ENCODE assay signal across 21 mouse cellular contexts in the genomic region with DNA sequence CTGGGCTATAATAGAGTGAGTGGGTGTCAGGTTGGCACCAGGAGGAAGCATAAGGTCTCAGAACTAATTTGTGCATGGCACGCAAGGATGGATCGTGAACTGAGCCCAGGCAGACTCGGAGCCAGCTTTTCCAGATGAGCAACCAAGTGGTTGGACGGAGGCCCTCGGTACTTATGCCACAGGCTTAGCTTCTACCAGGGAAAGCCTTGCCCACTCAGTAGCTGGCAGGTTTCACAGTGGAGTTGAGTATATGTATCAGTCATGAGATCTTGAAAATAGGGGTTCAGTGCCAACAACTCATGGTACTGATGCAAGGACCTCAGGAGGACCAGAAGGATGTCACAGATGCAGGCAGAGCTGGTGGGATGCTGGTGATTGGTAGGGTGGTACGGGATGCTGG. TPM values are rescaled to one million over a fixed set of nuclear protein-coding genes. Genes with fewer than 3 reads are reported as not detected.
DNase-seq lines count a peak whose midpoint lies in the region; ATAC-seq and TF ChIP-seq lines count a peak whose summit lies in the region.
"Had no signal": no experiment of that assay in that cellular context is flagged by ENCODE, and none has a peak within 500 bp of the region (broad histone marks: within the 10 kb centered on the region; RNA-seq: fewer than 3 reads in every experiment).

No protein-coding gene starts in this region.

- H3K27ac ChIP-seq in forebrain, embryonic 14.5 days (ENCODE audit: low read depth, low read length), result no peak overlapping the region
- no peak overlapping the region for H3K27ac ChIP-seq in forebrain, embryonic 13.5 days
- H3K27ac ChIP-seq in midbrain, postnatal 0 days (ENCODE audit: low read depth, low read length), result no peak overlapping the region
- H3K27ac ChIP-seq in midbrain, embryonic 13.5 days, result no peak overlapping the region
- H3K27ac ChIP-seq: embryonic facial prominence, embryonic 10.5 days; embryonic facial prominence, embryonic 15.5 days; gastrocnemius, adult 2 months; heart, adult 2 months; hindbrain, embryonic 14.5 days; liver, embryonic 14.5 days; midbrain, embryonic 12.5 days had no signal

- no peak overlapping the region for H3K4me3 ChIP-seq in forebrain, embryonic 14.5 days (ENCODE audit: low read depth, low read length)
- H3K4me3 ChIP-seq in forebrain, embryonic 13.5 days, result no peak overlapping the region
- no peak overlapping the region for H3K4me3 ChIP-seq in midbrain, postnatal 0 days (ENCODE audit: low read depth, low read length)
- H3K4me3 ChIP-seq in midbrain, embryonic 13.5 days (replicated peaks), result no peak overlapping the region
- H3K4me3 ChIP-seq: embryonic facial prominence, embryonic 10.5 days; embryonic facial prominence, embryonic 15.5 days; gastrocnemius, adult 2 months; heart, adult 2 months; heart, embryonic 12.5 days; midbrain, embryonic 12.5 days had no signal

- peaks cover 9% of the 10 kb centered on the region for H3K4me1 ChIP-seq in forebrain, embryonic 14.5 days (ENCODE audit: control insufficient read depth, insufficient read depth, low read length)
- peaks cover 29% of the 10 kb centered on the region for H3K4me1 ChIP-seq in forebrain, embryonic 13.5 days
- H3K4me1 ChIP-seq in midbrain, postnatal 0 days (ENCODE audit: insufficient read depth, low read length), result no peaks in the 10 kb centered on the region
- H3K4me1 ChIP-seq in midbrain, embryonic 13.5 days (replicated peaks), result peaks cover 21% of the 10 kb centered on the region

- H3K4me2 ChIP-seq in forebrain, embryonic 14.5 days (ENCODE audit: low read length), result no peak overlapping the region
- H3K4me2 ChIP-seq in forebrain, embryonic 13.5 days, result no peak overlapping the region
- no peak overlapping the region for H3K4me2 ChIP-seq in midbrain, postnatal 0 days (ENCODE audit: low read depth, low read length, poor library complexity, severe bottlenecking)
- no peak overlapping the region for H3K4me2 ChIP-seq in midbrain, embryonic 13.5 days (replicated peaks)
- H3K4me2 ChIP-seq: embryonic facial prominence, embryonic 15.5 days; heart, embryonic 12.5 days; hindbrain, embryonic 14.5 days; lung, embryonic 14.5 days; midbrain, embryonic 12.5 days had no signal

- H3K36me3 ChIP-seq in forebrain, embryonic 14.5 days (ENCODE audit: control insufficient read depth, insufficient read depth, low read length), result no peaks in the 10 kb centered on the region
- H3K36me3 ChIP-seq in forebrain, embryonic 13.5 days (ENCODE audit: poor library complexity, severe bottlenecking), result no peaks in the 10 kb centered on the region
- no peaks in the 10 kb centered on the region for H3K36me3 ChIP-seq in midbrain, postnatal 0 days (ENCODE audit: insufficient read depth, low read length)
- no peaks in the 10 kb centered on the region for H3K36me3 ChIP-seq in midbrain, embryonic 13.5 days
- H3K36me3 ChIP-seq: embryonic facial prominence, embryonic 10.5 days; embryonic facial prominence, embryonic 15.5 days; heart, embryonic 12.5 days; midbrain, embryonic 12.5 days had no signal

- WGBS in forebrain, embryonic 14.5 days, result 69% methylated on average over 6 of the region's 6 CpGs
- 75% methylated on average over 6 of the region's 6 CpGs for WGBS in forebrain, embryonic 13.5 days
- 76% methylated on average over 6 of the region's 6 CpGs for WGBS in midbrain, postnatal 0 days
- WGBS in midbrain, embryonic 13.5 days, result 78% methylated on average over 6 of the region's 6 CpGs

- TF ChIP-seq CTCF in midbrain, postnatal 0 days (IDR thresholded peaks at IDR 0.05), result no peak

- peaks cover 4% of the 10 kb centered on the region for H3K27me3 ChIP-seq in forebrain, embryonic 14.5 days (replicated peaks; ENCODE audit: control insufficient read depth, insufficient read depth, low read length)
- H3K27me3 ChIP-seq in forebrain, embryonic 13.5 days, result peaks cover 24% of the 10 kb centered on the region
- H3K27me3 ChIP-seq in midbrain, postnatal 0 days (ENCODE audit: insufficient read depth, low read length), result no peaks in the 10 kb centered on the region
- peaks cover 37% of the 10 kb centered on the region for H3K27me3 ChIP-seq in midbrain, embryonic 13.5 days

- no peak for ATAC-seq in forebrain, embryonic 14.5 days
- ATAC-seq in forebrain, embryonic 13.5 days, result no peak
- no peak for ATAC-seq in midbrain, postnatal 0 days (ENCODE audit: low FRiP score)
- ATAC-seq in midbrain, embryonic 13.5 days, result no peak
- no peak for ATAC-seq in megakaryocyte, adult 5-6 weeks (ENCODE audit: poor library complexity, severe bottlenecking)
- ATAC-seq: inflammation-experienced regulatory T-cells, adult 6 months had no signal

- peak; percentile 33 for DNase-seq in forebrain, embryonic 14.5 days (ENCODE audit: low spot score)
- peak; percentile 54 for DNase-seq in layer of hippocampus, adult 11-12 months (ENCODE audit: low spot score)
- no peak for DNase-seq in layer of hippocampus, adult 9-10 months (ENCODE audit: low spot score)
- peak; percentile 61 for DNase-seq in midbrain, postnatal 0 days (ENCODE audit: low spot score)

- H3K9ac ChIP-seq in forebrain, embryonic 14.5 days (ENCODE audit: low read length), result no peak overlapping the region
- H3K9ac ChIP-seq in forebrain, embryonic 13.5 days, result no peak overlapping the region
- no peak overlapping the region for H3K9ac ChIP-seq in midbrain, postnatal 0 days (replicated peaks; ENCODE audit: low read length, poor library complexity, severe bottlenecking)
- no peak overlapping the region for H3K9ac ChIP-seq in midbrain, embryonic 13.5 days (replicated peaks)
- H3K9ac ChIP-seq: embryonic facial prominence, embryonic 15.5 days; heart, embryonic 12.5 days; hindbrain, embryonic 14.5 days; liver, embryonic 14.5 days; lung, embryonic 14.5 days; midbrain, embryonic 12.5 days had no signal

- no peaks in the 10 kb centered on the region for H3K9me3 ChIP-seq in forebrain, embryonic 14.5 days (replicated peaks; ENCODE audit: control insufficient read depth, low read length)
- no peaks in the 10 kb centered on the region for H3K9me3 ChIP-seq in forebrain, embryonic 13.5 days (replicated peaks)
- H3K9me3 ChIP-seq in midbrain, postnatal 0 days (ENCODE audit: low read length), result no peaks in the 10 kb centered on the region
- H3K9me3 ChIP-seq in midbrain, embryonic 13.5 days, result no peaks in the 10 kb centered on the region
- H3K9me3 ChIP-seq: embryonic facial prominence, embryonic 10.5 days; embryonic facial prominence, embryonic 15.5 days; heart, embryonic 12.5 days; midbrain, embryonic 12.5 days had no signal

RNA-seq across cellular contexts. Expression of gene Sdhaf1, which starts 12.0 kb away (rescaled TPM):
- polyA plus RNA-seq in forebrain, embryonic 14.5 days (2014; fragmentation: Nextera tagmentation; extraction: Ambion mirVana), result 18.7 and 23.8 TPM in 2 replicates
- polyA plus RNA-seq in forebrain, embryonic 13.5 days (2015; fragmentation: Nextera tagmentation; extraction: Ambion mirVana), result 24.2 and 24.7 TPM in 2 replicates
- total RNA-seq in midbrain, postnatal 0 days (2014; rRNA removed), result 11.5 and 14.7 TPM in 2 replicates
- polyA plus RNA-seq in midbrain, postnatal 0 days (2015; fragmentation: Nextera tagmentation; extraction: Ambion mirVana), result 16.5 and 16.8 TPM in 2 replicates
- polyA plus RNA-seq in midbrain, embryonic 13.5 days (2015; fragmentation: Nextera tagmentation; extraction: Ambion mirVana), result 21.2 and 23.6 TPM in 2 replicates
- 3.7 and 5.1 TPM in 2 replicates for total RNA-seq in megakaryocyte, adult 5-6 weeks (2015)
- total RNA-seq in megakaryocyte, adult 5-6 weeks (2017), result 5.8 and 5.9 TPM in 2 replicates

RNA-seq across cellular contexts. Expression of gene E130208F15Rik, which starts 14.1 kb away (rescaled TPM):
- not detected in 2 replicates for polyA plus RNA-seq in forebrain, embryonic 14.5 days (2014; fragmentation: Nextera tagmentation; extraction: Ambion mirVana)
- polyA plus RNA-seq in forebrain, embryonic 13.5 days (2015; fragmentation: Nextera tagmentation; extraction: Ambion mirVana), result not detected in 2 replicates
- 0.05 and 0.19 TPM in 2 replicates for total RNA-seq in midbrain, postnatal 0 days (2014; rRNA removed)
- not detected in 2 replicates for polyA plus RNA-seq in midbrain, postnatal 0 days (2015; fragmentation: Nextera tagmentation; extraction: Ambion mirVana)
- polyA plus RNA-seq in midbrain, embryonic 13.5 days (2015; fragmentation: Nextera tagmentation; extraction: Ambion mirVana), result not detected in 2 replicates
- 0.11 TPM in 1 of 2 replicates, not detected in the other for total RNA-seq in megakaryocyte, adult 5-6 weeks (2015)
- total RNA-seq in megakaryocyte, adult 5-6 weeks (2017), result 0.57 and 0.88 TPM in 2 replicates
- polyA plus RNA-seq: hindbrain, embryonic 14.5 days; inflammation-experienced regulatory T-cells, adult 6 months; kidney, embryonic 14.5 days; limb, embryonic 11.5 days; lung, embryonic 14.5 days; midbrain, embryonic 12.5 days; neural tube, embryonic 14.5 days had no signal

RNA-seq across cellular contexts. Expression of gene Syne4, which starts 21.1 kb away (rescaled TPM):
- 3.6 and 3.7 TPM in 2 replicates for polyA plus RNA-seq in forebrain, embryonic 14.5 days (2014; fragmentation: Nextera tagmentation; extraction: Ambion mirVana)
- 9.2 and 12.7 TPM in 2 replicates for polyA plus RNA-seq in forebrain, embryonic 13.5 days (2015; fragmentation: Nextera tagmentation; extraction: Ambion mirVana)
- 7.3 and 14.1 TPM in 2 replicates for total RNA-seq in midbrain, postnatal 0 days (2014; rRNA removed)
- polyA plus RNA-seq in midbrain, postnatal 0 days (2015; fragmentation: Nextera tagmentation; extraction: Ambion mirVana), result 11.7 and 13.6 TPM in 2 replicates
- polyA plus RNA-seq in midbrain, embryonic 13.5 days (2015; fragmentation: Nextera tagmentation; extraction: Ambion mirVana), result 10.8 and 11.7 TPM in 2 replicates
- total RNA-seq in megakaryocyte, adult 5-6 weeks (2015), result 0.58 and 1.9 TPM in 2 replicates
- total RNA-seq in megakaryocyte, adult 5-6 weeks (2017), result 0.49 and 1.1 TPM in 2 replicates

RNA-seq across cellular contexts. Expression of gene Lrfn3, which starts 26.9 kb away (rescaled TPM):
- 8.8 and 10.3 TPM in 2 replicates for polyA plus RNA-seq in forebrain, embryonic 14.5 days (2014; fragmentation: Nextera tagmentation; extraction: Ambion mirVana)
- 8.1 and 9.7 TPM in 2 replicates for polyA plus RNA-seq in forebrain, embryonic 13.5 days (2015; fragmentation: Nextera tagmentation; extraction: Ambion mirVana)
- total RNA-seq in midbrain, postnatal 0 days (2014; rRNA removed), result 44.8 and 47.5 TPM in 2 replicates
- polyA plus RNA-seq in midbrain, postnatal 0 days (2015; fragmentation: Nextera tagmentation; extraction: Ambion mirVana), result 22.1 and 24.8 TPM in 2 replicates
- polyA plus RNA-seq in midbrain, embryonic 13.5 days (2015; fragmentation: Nextera tagmentation; extraction: Ambion mirVana), result 11.4 and 13.0 TPM in 2 replicates
- total RNA-seq in megakaryocyte, adult 5-6 weeks (2015), result 0.11 TPM in 1 of 2 replicates, not detected in the other
- total RNA-seq in megakaryocyte, adult 5-6 weeks (2017), result not detected in 2 replicates
- total RNA-seq: monocyte, adult 5-6 weeks had no signal
- polyA plus RNA-seq: inflammation-experienced regulatory T-cells, adult 6 months had no signal

RNA-seq across cellular contexts. Expression of gene Alkbh6, which starts 27.2 kb away (rescaled TPM):
- 102 and 118 TPM in 2 replicates for polyA plus RNA-seq in forebrain, embryonic 14.5 days (2014; fragmentation: Nextera tagmentation; extraction: Ambion mirVana)
- polyA plus RNA-seq in forebrain, embryonic 13.5 days (2015; fragmentation: Nextera tagmentation; extraction: Ambion mirVana), result 101 and 102 TPM in 2 replicates
- 76.1 and 121 TPM in 2 replicates for total RNA-seq in midbrain, postnatal 0 days (2014; rRNA removed)
- 129 and 140 TPM in 2 replicates for polyA plus RNA-seq in midbrain, postnatal 0 days (2015; fragmentation: Nextera tagmentation; extraction: Ambion mirVana)
- 128 and 132 TPM in 2 replicates for polyA plus RNA-seq in midbrain, embryonic 13.5 days (2015; fragmentation: Nextera tagmentation; extraction: Ambion mirVana)
- total RNA-seq in megakaryocyte, adult 5-6 weeks (2015), result 18.2 and 24.2 TPM in 2 replicates
- total RNA-seq in megakaryocyte, adult 5-6 weeks (2017), result 19.0 and 22.3 TPM in 2 replicates
